Mouse (Mus musculus): ENCODE measurements around the gene Gpatch2. TPM values are rescaled to one million over a fixed set of nuclear protein-coding genes. Genes with fewer than 3 reads are reported as not detected.
A peak's percentile ranks its signal among the peaks of the same experiment; 100 is the strongest.

The Gpatch2 gene
- 13.1 and 14.7 TPM in 2 replicates for polyA plus RNA-seq (2014; fragmentation: Nextera tagmentation; extraction: Ambion mirVana)

DNA sequence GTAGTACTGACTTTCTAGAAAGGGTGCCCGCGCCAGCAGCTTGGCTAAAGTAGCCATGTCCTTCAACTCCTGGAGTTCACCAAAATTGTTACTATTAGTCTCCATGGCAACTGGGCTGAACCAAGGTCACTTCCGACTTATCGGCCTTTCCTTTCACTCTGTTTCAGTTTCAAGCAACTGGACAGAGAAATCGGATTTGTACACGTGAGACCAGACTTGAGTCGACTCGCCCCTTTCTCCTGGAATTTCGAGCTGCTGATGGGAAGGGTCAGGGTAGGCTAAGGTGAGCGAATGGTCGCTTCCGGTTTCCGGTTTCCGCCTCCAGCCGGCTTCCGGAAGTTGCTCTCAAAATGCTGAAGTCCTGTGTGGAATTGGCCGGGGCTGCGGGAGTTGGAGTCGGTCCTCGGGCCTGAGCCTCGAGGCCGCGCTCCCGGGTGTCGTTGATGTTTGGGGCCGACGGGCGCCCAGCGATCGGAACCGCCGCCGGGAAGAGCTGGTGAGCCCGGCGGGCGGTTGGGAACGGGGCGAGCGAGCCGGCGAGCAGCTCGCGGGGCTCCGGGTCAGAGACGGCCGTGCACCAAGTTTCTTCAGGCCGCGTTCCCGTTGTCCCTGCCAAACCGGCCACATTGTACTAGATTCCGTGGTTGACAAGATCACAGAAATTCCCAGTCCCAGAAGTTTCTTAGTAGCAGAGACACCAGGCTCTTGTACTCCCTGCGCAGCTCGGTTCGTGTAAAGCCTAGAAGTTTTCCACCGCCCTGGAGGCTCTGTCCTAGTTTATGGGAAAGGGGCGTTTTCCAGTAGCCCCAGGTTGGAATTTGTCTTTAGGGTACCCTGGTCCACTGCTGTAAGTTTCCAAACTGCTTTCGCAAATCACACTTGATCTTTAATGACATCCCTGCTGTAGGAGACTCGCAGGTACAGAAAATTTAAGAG is at the start of gene Gpatch2, which contains the start of gene Spata17:
Gene Gpatch2 (plus strand): TSS at position 328 of the 936 bp plus-strand sequence.
Gene Spata17 (minus strand): TSS at position 285 of the 936 bp plus-strand sequence.
- under 1% methylated on average over 58 of the region's 58 CpGs for WGBS
- peak; percentile 61 for ATAC-seq (ENCODE audit: insufficient number of reproducible peaks, insufficient read depth, low FRiP score, low read depth)
- Histone ChIP-seq H3K9me3 (ENCODE audit: control insufficient read depth, low read length) (no peaks in the 10 kb centered on the region), H3K27ac (replicated peaks in 1 of 2; ENCODE audit: control insufficient read depth in 1 of 2, insufficient read depth in 1 of 2, low read depth in 2 of 2, low read length in 2 of 2) (peak within 1 kb of the TSS; percentile 80 to 82), H3K4me3 (ENCODE audit: control insufficient read depth in 1 of 2, insufficient read depth in 1 of 2, low read depth in 1 of 2, low read length in 2 of 2) (peak within 1 kb of the TSS; percentile 84 to 90), H3K27me3 (ENCODE audit: control insufficient read depth, insufficient read depth, low read length) (no peaks in the 10 kb centered on the region), H3K9ac (ENCODE audit: low read length) (peak within 1 kb of the TSS; percentile 88), H3K36me3 (ENCODE audit: control insufficient read depth, insufficient read depth, low read length) (no peaks in the 10 kb centered on the region), H3K4me1 (ENCODE audit: control insufficient read depth in 2 of 2, insufficient read depth in 2 of 2, low read length in 2 of 2) (peaks cover 0 to 7% of the 10 kb centered on the region in 2 experiments; a peak in 2 of 4 replicates), H3K4me2 (ENCODE audit: low read length) (peak within 1 kb of the TSS; percentile 88)

DNA sequence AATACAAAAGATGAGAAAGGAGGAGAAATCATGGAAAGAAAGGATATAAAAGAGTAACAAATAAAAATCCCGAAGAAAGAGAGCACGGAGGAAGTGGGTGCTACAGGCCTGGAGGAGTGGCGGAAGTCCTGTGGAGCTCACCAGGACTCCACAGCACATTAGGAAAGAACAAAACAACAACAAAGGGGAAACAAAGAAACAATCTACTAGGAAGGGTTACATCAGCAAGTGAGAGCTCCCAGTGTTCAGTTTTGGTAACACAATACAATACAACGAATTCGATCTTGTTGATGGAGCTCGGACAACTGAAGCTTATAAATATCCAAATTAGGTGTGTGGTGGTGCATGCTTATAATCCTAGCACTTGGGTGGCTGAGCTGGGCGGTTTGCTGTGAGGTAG is 45.7 kb upstream of the Gpatch2 start:
- Histone ChIP-seq H3K9me3 (ENCODE audit: control insufficient read depth, low read length) (no peaks in the 10 kb centered on the region), H3K27me3 (ENCODE audit: control insufficient read depth, insufficient read depth, low read length) (no peaks in the 10 kb centered on the region), H3K4me1 (ENCODE audit: control insufficient read depth in 2 of 2, insufficient read depth in 2 of 2, low read length in 2 of 2) (no peaks in the 10 kb centered on the region), H3K9ac (ENCODE audit: low read length) (no peak overlapping the region), H3K27ac (replicated peaks in 1 of 2; ENCODE audit: control insufficient read depth in 1 of 2, insufficient read depth in 1 of 2, low read depth in 2 of 2, low read length in 2 of 2) (no peak overlapping the region), H3K4me2 (ENCODE audit: low read length) (no peak overlapping the region), H3K36me3 (ENCODE audit: control insufficient read depth, insufficient read depth, low read length) (no peaks in the 10 kb centered on the region), H3K4me3 (ENCODE audit: control insufficient read depth in 1 of 2, insufficient read depth in 1 of 2, low read depth in 1 of 2, low read length in 2 of 2) (no peak overlapping the region)
- ATAC-seq (ENCODE audit: insufficient number of reproducible peaks, insufficient read depth, low FRiP score, low read depth), result no peak
- 77% methylated on average over 7 of the region's 7 CpGs for WGBS

DNA sequence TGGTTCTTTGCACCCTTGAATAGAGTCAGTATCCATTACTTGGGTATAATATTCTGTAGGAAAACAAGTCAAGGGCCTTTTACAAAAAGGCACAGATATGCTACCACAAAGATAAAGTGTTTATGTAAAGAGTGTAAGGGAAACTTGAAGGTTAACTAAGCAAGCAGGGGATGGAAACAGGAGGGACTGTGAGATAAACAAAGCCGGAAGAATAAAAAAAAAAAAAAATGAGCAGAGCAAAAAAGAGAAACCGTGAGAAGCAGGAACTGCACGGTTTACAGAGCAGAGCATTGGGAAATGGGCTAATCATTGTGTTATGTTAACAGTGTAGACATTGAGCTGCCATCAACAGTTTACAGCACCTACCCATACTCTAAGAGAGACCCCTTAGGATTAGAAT is 44.9 kb upstream of the Gpatch2 start:
- Histone ChIP-seq H3K4me1 (ENCODE audit: control insufficient read depth in 2 of 2, insufficient read depth in 2 of 2, low read length in 2 of 2) (no peaks in the 10 kb centered on the region), H3K4me2 (ENCODE audit: low read length) (no peak overlapping the region), H3K9me3 (ENCODE audit: control insufficient read depth, low read length) (no peaks in the 10 kb centered on the region), H3K27me3 (ENCODE audit: control insufficient read depth, insufficient read depth, low read length) (no peaks in the 10 kb centered on the region), H3K4me3 (ENCODE audit: control insufficient read depth in 1 of 2, insufficient read depth in 1 of 2, low read depth in 1 of 2, low read length in 2 of 2) (no peak overlapping the region), H3K36me3 (ENCODE audit: control insufficient read depth, insufficient read depth, low read length) (no peaks in the 10 kb centered on the region), H3K9ac (ENCODE audit: low read length) (no peak overlapping the region), H3K27ac (replicated peaks in 1 of 2; ENCODE audit: control insufficient read depth in 1 of 2, insufficient read depth in 1 of 2, low read depth in 2 of 2, low read length in 2 of 2) (no peak overlapping the region)
- WGBS, result 43% methylated on average over 3 of the region's 3 CpGs
- ATAC-seq (ENCODE audit: insufficient number of reproducible peaks, insufficient read depth, low FRiP score, low read depth), result no peak

DNA sequence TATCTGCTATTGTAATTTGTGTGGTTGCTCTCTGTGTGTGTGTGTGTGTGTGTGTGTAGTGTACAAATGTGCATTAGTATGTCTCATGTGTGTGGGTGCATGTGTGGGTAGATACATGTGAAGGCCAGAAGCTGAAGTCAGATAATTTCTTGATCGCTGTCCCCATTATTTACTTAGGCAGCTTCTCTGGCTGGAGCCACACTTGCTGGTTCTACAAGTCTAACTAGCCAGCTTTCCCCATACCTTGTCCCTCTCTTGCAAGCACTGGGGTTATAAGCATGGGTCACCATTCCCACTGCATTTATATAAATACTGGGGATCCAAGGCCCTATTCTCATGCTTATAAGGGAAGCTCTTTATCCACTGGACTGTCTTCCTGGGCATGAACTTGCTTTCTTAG is 39.3 kb upstream of the Gpatch2 start:
- Histone ChIP-seq H3K4me3 (ENCODE audit: control insufficient read depth in 1 of 2, insufficient read depth in 1 of 2, low read depth in 1 of 2, low read length in 2 of 2) (no peak overlapping the region), H3K27me3 (ENCODE audit: control insufficient read depth, insufficient read depth, low read length) (no peaks in the 10 kb centered on the region), H3K36me3 (ENCODE audit: control insufficient read depth, insufficient read depth, low read length) (no peaks in the 10 kb centered on the region), H3K9me3 (ENCODE audit: control insufficient read depth, low read length) (no peaks in the 10 kb centered on the region), H3K27ac (replicated peaks in 1 of 2; ENCODE audit: control insufficient read depth in 1 of 2, insufficient read depth in 1 of 2, low read depth in 2 of 2, low read length in 2 of 2) (no peak overlapping the region), H3K9ac (ENCODE audit: low read length) (no peak overlapping the region), H3K4me2 (ENCODE audit: low read length) (no peak overlapping the region), H3K4me1 (ENCODE audit: control insufficient read depth in 2 of 2, insufficient read depth in 2 of 2, low read length in 2 of 2) (no peaks in the 10 kb centered on the region)
- no peak for ATAC-seq (ENCODE audit: insufficient number of reproducible peaks, insufficient read depth, low FRiP score, low read depth)
- 79% methylated on average over 1 of the region's 1 CpGs for WGBS

DNA sequence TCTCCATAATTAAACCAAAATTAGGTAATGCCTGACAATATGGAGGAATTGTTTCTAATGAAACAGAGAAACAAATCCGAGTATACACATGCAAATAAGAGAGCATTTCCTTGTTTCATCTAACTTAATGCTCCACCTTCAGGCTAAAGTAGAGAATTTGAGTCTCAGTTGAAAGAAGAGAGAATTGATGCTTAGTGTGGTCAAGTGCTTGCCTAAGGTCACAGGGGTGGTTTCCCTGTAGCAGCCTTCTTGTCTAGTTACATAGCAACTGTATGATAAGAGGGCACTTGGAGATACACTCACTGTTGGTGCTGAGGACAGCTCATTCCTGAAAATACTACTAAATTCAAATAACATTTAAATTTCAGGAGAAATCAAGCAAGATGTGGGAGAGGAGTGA is 36.8 kb upstream of the Gpatch2 start:
- H3K9me3 ChIP-seq (ENCODE audit: control insufficient read depth, low read length), result no peaks in the 10 kb centered on the region
- H3K27ac ChIP-seq (replicated peaks in 1 of 2; ENCODE audit: control insufficient read depth in 1 of 2, insufficient read depth in 1 of 2, low read depth in 2 of 2, low read length in 2 of 2), result no peak overlapping the region
- no peaks in the 10 kb centered on the region for H3K4me1 ChIP-seq (ENCODE audit: control insufficient read depth in 2 of 2, insufficient read depth in 2 of 2, low read length in 2 of 2)
- H3K4me2 ChIP-seq (ENCODE audit: low read length), result no peak overlapping the region
- WGBS, result 61% methylated on average over 1 of the region's 1 CpGs
- no peaks in the 10 kb centered on the region for H3K27me3 ChIP-seq (ENCODE audit: control insufficient read depth, insufficient read depth, low read length)
- no peaks in the 10 kb centered on the region for H3K36me3 ChIP-seq (ENCODE audit: control insufficient read depth, insufficient read depth, low read length)
- no peak overlapping the region for H3K9ac ChIP-seq (ENCODE audit: low read length)
- H3K4me3 ChIP-seq (ENCODE audit: control insufficient read depth in 1 of 2, insufficient read depth in 1 of 2, low read depth in 1 of 2, low read length in 2 of 2), result no peak overlapping the region
- ATAC-seq (ENCODE audit: insufficient number of reproducible peaks, insufficient read depth, low FRiP score, low read depth), result no peak

DNA sequence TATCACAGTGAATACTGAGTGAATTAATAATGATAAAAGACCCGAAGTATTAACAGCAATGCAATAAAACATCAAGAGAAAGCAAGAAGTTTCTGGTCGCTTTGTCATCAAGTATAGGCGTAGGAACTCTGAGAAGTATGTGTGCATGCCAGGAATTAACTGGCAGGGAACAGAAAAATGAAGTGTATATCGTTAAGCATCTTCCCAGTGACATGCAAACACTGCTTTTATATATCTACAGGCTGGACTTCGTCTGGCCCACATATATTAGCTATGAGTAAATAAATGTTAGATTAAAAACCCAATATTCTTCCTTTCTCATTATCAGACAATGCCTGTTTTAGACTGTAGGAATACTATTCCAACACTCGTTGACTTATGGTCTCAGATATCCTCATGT is 9.8 kb upstream of the Gpatch2 start:
- ATAC-seq (ENCODE audit: insufficient number of reproducible peaks, insufficient read depth, low FRiP score, low read depth), result no peak
- Histone ChIP-seq H3K4me3 (ENCODE audit: control insufficient read depth in 1 of 2, insufficient read depth in 1 of 2, low read depth in 1 of 2, low read length in 2 of 2) (no peak overlapping the region), H3K9ac (ENCODE audit: low read length) (no peak overlapping the region), H3K27me3 (ENCODE audit: control insufficient read depth, insufficient read depth, low read length) (no peaks in the 10 kb centered on the region), H3K36me3 (ENCODE audit: control insufficient read depth, insufficient read depth, low read length) (no peaks in the 10 kb centered on the region), H3K9me3 (ENCODE audit: control insufficient read depth, low read length) (no peaks in the 10 kb centered on the region), H3K27ac (replicated peaks in 1 of 2; ENCODE audit: control insufficient read depth in 1 of 2, insufficient read depth in 1 of 2, low read depth in 2 of 2, low read length in 2 of 2) (no peak overlapping the region), H3K4me2 (ENCODE audit: low read length) (no peak overlapping the region), H3K4me1 (ENCODE audit: control insufficient read depth in 2 of 2, insufficient read depth in 2 of 2, low read length in 2 of 2) (no peaks in the 10 kb centered on the region)
- WGBS, result 73% methylated on average over 6 of the region's 6 CpGs

DNA sequence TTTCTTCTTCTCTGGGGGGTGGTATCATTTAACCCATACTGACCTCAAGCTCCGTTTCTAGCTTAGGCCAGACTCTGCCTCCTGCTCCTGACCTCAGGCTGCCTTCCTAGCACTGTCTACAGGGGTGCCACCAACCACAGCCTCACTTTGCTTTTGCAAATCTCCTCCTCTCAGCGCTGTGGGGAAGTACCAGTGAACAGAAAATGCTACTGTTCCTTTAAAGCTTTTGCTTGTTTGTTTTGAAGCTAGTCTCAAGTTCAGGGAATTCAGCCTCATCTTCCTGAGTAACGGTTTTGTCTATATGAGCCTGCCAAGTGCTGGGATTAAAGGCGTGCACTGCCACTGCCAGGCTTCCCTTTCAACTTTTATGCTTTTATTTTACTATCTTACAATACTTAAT is 5.8 kb upstream of the Gpatch2 start:
- no peaks in the 10 kb centered on the region for H3K27me3 ChIP-seq (ENCODE audit: control insufficient read depth, insufficient read depth, low read length)
- no peaks in the 10 kb centered on the region for H3K36me3 ChIP-seq (ENCODE audit: control insufficient read depth, insufficient read depth, low read length)
- H3K4me2 ChIP-seq (ENCODE audit: low read length), result no peak overlapping the region
- H3K9me3 ChIP-seq (ENCODE audit: control insufficient read depth, low read length), result no peaks in the 10 kb centered on the region
- no peak overlapping the region for H3K27ac ChIP-seq (replicated peaks in 1 of 2; ENCODE audit: control insufficient read depth in 1 of 2, insufficient read depth in 1 of 2, low read depth in 2 of 2, low read length in 2 of 2)
- no peak for ATAC-seq (ENCODE audit: insufficient number of reproducible peaks, insufficient read depth, low FRiP score, low read depth)
- no peaks in the 10 kb centered on the region for H3K4me1 ChIP-seq (ENCODE audit: control insufficient read depth in 2 of 2, insufficient read depth in 2 of 2, low read length in 2 of 2)
- H3K4me3 ChIP-seq (ENCODE audit: control insufficient read depth in 1 of 2, insufficient read depth in 1 of 2, low read depth in 1 of 2, low read length in 2 of 2), result no peak overlapping the region
- 62% methylated on average over 4 of the region's 4 CpGs for WGBS
- no peak overlapping the region for H3K9ac ChIP-seq (ENCODE audit: low read length)
